Mouse (Mus musculus) G1E (cell line): ENCODE results near the gene Pprc1.

Experiments
- CTCF ChIP-seq: IDR thresholded peaks from 2 replicates; pipeline ENCODE4 v1.5.1; 2012; ENCODE audit warnings: low read depth, low read length, inconsistent platforms, mixed read lengths
- GATA1 ChIP-seq: IDR thresholded peaks from 2 replicates; pipeline ENCODE4 v1.6.1; 2012; ENCODE audit warnings: borderline replicate concordance, low read length, inconsistent platforms, mixed read lengths
- POLR2AphosphoS5 ChIP-seq: IDR thresholded peaks from 2 replicates; pipeline ENCODE4 v1.6.1; 2012; ENCODE audit warnings: low read depth, low read length, inconsistent platforms; ENCODE audit not compliant: insufficient replicate concordance
- TAL1 ChIP-seq: conservative IDR thresholded peaks from 2 replicates; pipeline ENCODE4 v1.6.1; 2012; ENCODE audit warnings: low read depth, low read length, inconsistent platforms, mixed read lengths

DNA sequence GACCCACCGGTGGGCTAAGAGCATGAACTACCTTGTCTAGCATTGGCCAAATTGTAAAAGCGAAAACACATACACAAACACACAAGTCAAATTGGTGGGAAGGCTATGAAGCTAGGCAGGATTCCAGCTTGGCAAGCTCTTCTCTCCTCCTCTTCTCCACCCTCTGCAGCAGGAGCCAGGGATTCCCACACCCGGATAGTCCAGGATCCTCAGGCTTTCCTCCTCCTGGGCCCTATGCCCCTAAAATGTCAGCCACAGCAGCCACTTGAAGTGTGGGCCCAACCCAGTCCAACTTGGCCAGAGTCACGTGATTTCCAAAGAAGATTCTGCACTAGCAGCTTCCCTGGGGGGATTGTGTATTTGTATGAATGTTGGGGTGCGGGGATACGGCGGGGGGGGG is 1.3 kb upstream of the Pprc1 start:
- TF ChIP-seq CTCF = no peak
- no peak for TF ChIP-seq TAL1
- TF ChIP-seq GATA1 = no peak
- TF ChIP-seq POLR2AphosphoS5 = no peak
